Mouse (Mus musculus): ENCODE data around the gene Rgl1.

The Rgl1 gene

DNA sequence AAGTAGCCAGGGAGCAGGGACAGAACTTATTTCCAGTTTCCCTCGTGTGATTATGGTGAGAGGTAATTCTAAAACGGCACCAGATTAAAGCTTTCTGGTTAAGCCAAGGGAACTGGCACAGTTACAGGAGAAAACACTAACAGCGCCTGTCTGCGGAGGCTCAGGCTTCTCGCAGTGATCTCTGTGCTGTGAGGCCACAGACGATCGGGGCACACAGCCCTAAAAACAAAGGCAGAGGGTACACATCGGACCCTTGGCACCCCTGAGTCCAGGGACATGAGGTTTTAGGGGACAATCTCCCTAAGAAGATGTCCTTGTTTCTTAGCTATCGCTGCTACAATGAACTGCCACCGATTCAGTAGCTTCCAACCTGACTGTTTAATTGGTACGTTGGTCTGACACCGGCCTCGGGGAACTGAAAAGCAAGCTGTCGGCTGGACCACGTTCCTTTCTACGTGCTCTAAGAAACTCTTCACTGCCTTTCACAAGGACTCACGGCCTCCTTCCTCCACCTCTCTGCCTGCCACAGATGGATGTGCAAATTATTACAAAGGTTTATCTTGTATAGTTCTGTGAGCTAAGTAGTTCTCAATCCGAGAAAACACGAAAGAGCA lies 187.9 kb downstream of the Rgl1 start:
- no peak for DNase-seq

DNA sequence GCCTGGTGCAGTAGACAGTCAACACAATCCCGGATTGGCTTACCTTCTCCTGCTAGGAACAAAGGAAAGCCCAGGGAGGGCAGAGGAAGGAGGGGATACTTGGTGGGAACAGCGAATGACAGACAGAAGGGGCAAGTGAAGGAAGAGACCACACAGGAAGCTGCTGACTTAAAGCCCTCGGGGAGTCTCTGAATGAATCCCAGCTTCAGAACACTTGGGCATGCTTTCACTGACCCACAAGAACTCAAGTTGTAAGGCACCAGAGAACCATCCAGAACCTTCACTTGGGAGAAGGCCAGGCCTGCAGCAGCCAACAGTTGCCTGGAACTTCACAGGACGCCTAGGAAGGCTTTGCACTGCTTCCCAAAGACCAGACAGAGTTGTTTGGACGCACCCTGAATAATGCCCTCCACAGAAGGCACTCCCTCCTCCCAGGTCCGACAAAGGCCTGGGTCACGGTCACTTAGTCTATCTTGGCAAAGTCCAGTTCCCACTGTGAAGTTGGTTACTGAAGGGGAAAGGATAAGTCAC lies 189.5 kb downstream of the Rgl1 start:
- peak; percentile 59 for DNase-seq

DNA sequence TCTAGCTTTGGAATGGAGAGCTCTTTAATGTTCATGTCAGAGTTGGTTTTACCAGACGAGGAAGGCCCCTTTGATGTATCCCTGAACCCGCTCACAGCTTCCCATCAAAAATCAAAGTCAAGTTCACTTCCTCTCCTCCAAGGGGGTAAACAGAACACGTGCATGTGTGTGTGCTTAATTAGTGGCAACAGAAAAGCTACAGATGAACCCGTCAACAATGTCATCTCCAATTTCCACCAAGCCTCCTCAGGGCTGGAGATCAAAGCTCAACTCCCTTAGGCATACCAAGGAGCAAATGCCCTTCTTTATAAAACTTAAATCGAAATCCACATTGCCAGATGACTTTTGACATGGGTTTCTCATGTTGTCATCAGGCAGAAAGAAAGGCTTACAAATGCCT lies 191.1 kb downstream of the Rgl1 start:
- DNase-seq = no peak

DNA sequence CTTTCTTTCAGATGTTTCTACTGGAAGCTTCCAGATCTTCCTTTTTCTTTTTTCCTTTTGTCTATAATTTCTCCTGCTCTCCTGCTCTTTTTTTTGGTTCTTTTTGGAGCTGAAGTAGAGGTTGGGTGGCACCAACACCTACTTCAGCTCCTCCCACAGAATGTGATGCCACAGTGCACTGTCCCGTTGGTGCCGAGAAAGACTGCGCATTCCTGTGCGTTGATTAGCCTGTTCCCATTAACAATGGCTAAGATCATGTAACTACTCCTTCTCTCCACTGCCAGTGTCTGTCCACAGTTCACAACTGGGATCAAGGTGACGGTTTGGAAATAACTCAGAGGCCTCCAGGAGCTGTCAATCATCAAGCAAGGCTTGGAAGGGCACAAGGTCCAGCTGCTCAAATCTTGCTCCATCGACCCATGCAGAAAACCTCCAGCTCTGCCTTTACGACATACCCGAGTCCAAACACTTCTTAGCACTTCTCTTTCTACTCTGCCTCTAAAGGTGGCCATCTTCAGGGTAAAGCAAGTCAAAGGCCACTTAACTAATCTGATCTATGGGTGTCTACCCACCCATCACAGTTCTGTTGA lies 192.6 kb downstream of the Rgl1 start:
- DNase-seq = peak; percentile 32

- peak; percentile 61 for DNase-seq
Measured at GRCm38 (mm10) chr1:152572755-152573469, 193.2 kb downstream of the Rgl1 start.

DNA sequence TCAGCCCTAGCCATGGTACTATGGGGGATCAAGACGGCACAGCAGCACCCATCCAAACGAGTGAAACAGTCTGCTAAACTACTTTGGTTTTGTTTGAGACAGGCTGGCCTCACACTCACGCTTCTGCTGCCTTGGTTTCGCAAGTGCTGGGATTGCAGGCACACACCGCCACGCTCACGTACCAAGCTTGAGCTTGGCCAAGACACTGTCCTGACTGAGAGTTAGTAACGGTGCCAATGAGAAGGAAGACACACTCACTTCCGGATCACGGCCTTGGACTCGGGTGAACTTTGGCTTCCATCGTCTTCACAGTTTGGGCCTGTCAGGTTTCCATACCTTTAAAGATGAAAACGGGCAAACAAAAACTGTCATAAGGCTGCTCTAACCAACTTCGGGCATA lies 194.8 kb downstream of the Rgl1 start:
- no peak for DNase-seq

GRCm38 (mm10) chr1:152570681-152571080 lies 195.5 kb downstream of the Rgl1 start:
- peak; percentile 75 for DNase-seq

GRCm38 (mm10) chr1:152563282-152563681 lies 202.9 kb downstream of the Rgl1 start:
- DNase-seq = no peak

DNA sequence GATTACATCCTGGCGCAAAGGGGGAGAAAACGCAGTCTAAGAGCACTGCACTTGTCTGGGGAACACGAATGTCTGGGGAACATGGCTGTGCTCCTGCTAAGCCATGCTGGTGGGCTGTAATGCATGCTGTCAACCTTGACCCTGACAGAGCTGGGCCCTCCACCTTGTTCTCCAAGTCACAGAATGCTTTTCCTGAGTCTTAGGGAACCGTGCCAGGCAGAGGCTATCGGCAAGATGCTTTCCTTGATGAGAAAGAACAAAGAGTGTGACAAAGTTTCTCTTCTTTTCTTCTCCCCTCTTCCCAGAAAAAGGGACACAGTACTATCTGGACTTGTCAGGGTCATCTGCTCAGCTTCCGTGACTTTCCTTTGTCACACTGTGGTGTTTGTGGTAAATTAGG lies 203.3 kb downstream of the Rgl1 start:
- DNase-seq = no peak

DNA sequence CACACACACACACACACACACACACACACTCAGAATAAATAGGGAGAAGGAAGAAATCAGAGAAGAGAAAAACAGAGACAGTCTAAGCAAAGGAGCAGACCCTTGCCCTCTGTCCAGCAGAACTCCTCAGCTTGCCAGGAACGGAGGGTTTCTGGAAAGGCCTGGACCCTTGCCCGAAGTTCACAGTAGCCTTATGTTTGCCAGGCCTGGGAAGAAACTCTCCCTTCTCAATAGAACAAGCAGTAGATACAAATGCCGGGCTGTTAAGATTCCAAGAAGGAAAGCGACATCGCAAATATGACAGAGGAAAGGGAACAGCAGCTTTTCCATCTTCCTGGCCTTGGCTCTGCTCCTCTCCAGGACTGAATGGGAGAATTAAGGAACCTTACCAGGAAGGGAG lies 205.7 kb downstream of the Rgl1 start:
- DNase-seq = peak; percentile 79

- DNase-seq = peak; percentile 65
Measured at GRCm38 (mm10) chr1:152556576-152557281, 209.4 kb downstream of the Rgl1 start.

GRCm38 (mm10) chr1:152555944-152556573 lies 210.1 kb downstream of the Rgl1 start:
- DNase-seq = peak; percentile 86

GRCm38 (mm10) chr1:152553912-152554547 lies 212.1 kb downstream of the Rgl1 start:
- DNase-seq = no peak

- DNase-seq = no peak
Measured at GRCm38 (mm10) chr1:152550973-152551372, 215.2 kb downstream of the Rgl1 start.

GRCm38 (mm10) chr1:152550544-152550943 lies 215.6 kb downstream of the Rgl1 start:
- no peak for DNase-seq

GRCm38 (mm10) chr1:152549061-152549738 lies 217.0 kb downstream of the Rgl1 start:
- no peak for DNase-seq

GRCm38 (mm10) chr1:152543449-152544159 lies 222.5 kb downstream of the Rgl1 start:
- no peak for DNase-seq

DNA sequence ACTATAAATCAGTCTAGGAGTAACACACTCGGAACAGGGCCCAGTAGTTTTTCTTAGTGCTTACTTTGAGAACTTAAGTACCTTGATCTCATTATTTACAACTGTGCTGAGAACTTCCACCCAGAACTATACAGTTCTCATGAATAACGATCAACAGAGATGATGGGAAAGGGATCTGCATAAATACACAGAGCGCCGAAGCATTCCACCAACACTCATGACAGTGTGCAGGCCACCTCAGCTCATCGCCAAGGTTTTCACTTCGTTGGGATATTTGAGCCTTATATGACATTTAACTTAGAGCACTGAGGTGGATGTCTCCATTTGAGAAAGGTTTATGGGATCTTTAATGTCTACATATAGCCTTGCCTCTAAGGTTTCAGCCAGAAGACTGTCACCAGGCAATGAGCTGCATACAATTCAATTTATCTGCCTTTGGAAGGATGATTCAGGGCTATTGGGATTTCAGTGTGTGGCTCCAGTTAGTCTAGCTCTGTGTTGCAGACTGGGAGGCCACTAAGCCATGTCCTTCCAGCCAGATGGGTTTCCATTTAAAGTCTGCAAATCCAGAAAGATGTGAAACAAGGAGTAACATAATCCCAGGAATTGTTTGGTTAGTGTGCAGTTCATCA lies 223.3 kb downstream of the Rgl1 start:
- no peak for DNase-seq

GRCm38 (mm10) chr1:152540304-152540887 lies 225.8 kb downstream of the Rgl1 start:
- no peak for DNase-seq

DNA sequence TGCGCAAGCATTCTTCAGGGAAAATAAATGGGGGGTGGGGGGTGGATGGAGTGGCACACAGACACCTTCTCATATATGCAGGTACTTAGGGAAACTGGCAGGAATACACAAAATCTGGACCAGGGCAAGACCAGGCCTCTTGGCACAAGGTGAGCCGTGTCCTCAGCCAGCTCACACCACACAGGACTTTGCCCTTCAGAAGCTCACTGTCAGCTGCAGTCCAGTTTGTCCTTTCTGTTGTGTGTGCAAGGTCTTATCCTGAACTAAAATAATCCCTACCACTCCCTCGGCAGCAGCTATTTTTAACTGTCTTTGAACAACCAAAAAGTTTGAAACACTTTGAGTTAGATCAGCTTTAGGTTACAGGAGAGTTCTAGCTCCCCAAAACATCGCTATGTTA lies 227.3 kb downstream of the Rgl1 start:
- DNase-seq = no peak
